Mouse (Mus musculus) adrenal gland, adult (tissue): ENCODE measurements around the gene Arsb.
"Not testable (repeated sequence)": the region's sequence is repeated elsewhere in the genome, so short reads cannot be mapped to it uniquely, and the experiment has no call there.

Source experiments
- DNase-seq, 2 experiments: peaks; one replicate each; pipeline ENCODE4 v3.0.0; 2022 to 2023; ENCODE audit warnings: low spot score in 1 of 2; ENCODE audit not compliant: inconsistent age in 2 of 2

The Arsb gene

DNA sequence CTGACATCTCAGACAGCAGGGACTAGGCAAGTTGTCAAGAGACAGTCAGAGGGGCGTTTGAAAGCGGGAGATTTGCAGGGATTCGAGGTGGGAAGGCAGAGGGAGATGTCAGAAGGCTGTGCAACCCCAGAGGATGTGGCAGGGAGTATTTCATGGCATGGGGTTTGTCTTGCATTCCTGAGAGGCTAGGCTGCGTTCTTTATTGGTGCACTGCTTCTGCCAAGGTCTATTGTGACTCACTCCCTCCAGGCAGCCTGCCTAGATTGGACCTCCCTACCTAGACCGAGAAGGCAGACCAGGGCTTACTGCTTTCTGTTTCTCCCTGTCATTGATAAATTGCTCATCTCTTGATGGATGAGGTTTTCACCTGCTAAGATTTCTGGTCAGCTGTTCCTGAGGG lies 204.2 kb downstream of the Arsb start:
- DNase-seq, result peak; percentile 74 to 80

DNA sequence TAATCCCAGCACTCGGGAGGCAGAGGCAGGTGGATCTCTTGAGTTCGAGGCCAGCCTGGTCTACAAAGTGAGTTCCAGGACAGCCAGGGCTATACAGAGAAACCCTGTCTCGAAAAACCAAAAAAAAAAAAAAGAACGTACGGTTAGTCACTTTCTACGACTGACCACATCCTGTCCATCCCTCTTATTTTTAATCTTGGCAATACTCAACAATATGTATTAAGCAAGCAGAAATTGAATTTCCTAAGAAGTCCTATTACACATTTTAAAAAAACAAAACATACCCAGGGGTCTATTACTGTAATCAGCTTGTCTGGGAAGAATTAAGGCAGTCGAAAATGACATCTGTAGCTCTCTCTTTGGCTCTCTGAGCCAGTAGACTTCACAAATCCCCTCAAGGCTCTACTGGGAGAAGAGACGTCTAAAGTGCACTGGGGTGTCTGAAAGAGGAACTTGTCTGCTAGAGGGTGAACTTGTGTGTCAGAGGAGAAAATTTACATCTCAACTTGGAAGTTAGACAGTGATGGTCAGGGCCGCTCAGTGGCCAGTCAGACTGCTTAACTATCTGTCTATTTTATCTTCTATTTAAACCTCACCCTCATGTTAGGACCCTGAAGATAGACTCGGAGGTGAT lies 205.6 kb downstream of the Arsb start:
- DNase-seq, result no peak

GRCm38 (mm10) chr13:93978703-93979495 lies 207.5 kb downstream of the Arsb start:
- DNase-seq, result peak in 1 of 2 experiments; percentile 73

DNA sequence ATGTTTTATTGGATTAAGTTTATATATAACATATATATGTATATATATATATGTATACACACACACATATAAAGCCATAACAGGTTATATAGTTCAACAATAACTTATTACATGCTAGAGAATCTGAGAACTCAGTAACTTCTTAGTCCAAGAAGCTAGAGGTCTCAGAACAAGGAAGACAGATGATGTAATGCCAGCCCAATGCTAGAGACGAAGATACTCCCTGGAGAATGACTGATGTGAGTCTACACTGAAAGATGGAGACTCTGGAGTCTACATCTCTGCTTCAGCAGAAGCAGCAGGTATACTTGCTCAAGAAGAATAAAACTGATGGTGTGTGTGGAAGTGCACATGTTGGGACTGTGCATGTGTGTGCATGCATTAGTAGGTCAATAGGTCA lies 208.3 kb downstream of the Arsb start:
- no peak for DNase-seq

DNA sequence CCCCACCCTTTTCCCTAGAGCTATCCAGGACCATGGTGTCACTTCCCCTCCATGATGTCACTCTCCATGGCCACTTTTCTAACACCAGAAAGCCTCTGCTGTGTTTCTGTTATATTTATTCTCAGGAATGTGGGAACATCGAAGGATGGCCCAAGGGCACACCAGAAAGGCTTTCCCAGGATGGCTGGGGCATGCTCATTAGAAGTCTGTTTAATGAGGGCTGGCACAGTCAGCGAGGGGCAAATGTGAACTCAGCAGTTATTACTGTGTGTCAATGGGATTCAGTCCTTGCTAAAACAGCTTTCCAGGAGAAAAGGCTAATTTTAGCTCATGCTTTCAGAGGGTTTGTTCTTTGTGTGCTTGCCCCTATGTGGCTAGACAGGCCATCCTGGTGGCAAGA lies 213.1 kb downstream of the Arsb start:
- DNase-seq, result no peak

- no peak for DNase-seq
Observed at GRCm38 (mm10) chr13:93985181-93985580, 213.8 kb downstream of the Arsb start.

DNA sequence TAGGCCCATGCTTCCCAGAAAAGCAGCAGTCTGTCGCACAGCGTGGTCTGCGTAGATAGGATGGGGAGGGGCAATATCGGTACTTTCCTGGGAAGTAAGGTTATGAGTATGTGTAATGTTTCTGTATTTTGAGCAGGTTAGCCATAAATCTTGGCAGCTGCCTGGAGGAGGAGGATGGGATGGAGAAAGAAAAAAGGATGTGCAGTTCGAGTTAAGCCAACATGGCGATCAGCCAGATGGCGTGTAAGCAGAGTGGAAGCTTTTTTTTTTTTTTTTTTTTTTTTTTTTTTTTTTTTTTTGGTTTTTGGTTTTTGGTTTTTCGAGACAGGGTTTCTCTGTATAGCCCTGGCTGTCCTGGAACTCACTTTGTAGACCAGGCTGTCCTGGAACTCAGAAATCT lies 214.3 kb downstream of the Arsb start:
- DNase-seq, result not testable (repeated sequence)

GRCm38 (mm10) chr13:93987611-93988010 lies 216.2 kb downstream of the Arsb start:
- DNase-seq, result no peak

GRCm38 (mm10) chr13:93989208-93989607 lies 217.8 kb downstream of the Arsb start:
- peak in 1 of 2 experiments; percentile 55 for DNase-seq

DNA sequence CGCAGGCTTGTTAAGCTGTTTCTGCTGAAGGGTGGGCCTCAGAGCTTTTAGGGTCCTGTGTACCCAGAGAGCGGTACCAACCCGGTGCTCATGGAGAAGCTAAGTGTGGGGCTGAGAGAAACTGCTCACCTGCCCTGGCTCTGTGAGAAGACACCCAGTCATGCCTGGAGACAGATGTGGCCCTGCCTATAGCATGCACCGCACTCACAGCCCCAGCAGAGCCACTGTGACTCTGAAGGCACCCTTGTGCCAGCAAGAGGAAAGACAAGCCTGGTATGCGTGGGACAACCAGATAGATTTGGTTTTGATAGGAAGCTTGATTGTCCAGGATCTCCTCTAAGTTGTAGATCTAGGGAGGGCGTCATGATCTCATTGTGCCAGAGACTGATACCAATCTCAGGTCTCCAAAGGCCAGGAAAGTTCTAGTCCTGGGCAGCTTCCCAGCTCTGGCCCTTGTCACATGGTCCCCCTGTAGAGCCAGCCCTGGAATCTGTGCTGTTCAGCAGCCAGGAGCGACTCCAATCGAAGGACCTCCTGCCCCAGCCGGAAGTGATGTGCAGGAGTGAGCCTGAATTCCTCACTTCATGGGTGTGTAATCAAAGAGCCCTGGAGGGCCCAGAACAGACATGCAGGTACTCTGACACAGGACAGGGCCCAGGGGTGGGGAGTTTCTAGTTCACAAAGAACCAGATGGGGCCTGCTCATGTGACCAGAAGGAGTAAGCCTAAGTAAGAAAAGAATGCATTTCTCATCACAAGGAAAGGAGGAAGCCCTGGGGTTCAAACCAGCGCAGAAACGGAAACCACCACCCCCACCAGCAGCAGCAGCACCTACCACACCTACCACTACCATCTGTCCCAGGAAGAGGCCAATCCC lies 218.5 kb downstream of the Arsb start:
- DNase-seq, result peak; percentile 42 to 69

GRCm38 (mm10) chr13:93990841-93991240 lies 219.4 kb downstream of the Arsb start:
- no peak for DNase-seq

DNA sequence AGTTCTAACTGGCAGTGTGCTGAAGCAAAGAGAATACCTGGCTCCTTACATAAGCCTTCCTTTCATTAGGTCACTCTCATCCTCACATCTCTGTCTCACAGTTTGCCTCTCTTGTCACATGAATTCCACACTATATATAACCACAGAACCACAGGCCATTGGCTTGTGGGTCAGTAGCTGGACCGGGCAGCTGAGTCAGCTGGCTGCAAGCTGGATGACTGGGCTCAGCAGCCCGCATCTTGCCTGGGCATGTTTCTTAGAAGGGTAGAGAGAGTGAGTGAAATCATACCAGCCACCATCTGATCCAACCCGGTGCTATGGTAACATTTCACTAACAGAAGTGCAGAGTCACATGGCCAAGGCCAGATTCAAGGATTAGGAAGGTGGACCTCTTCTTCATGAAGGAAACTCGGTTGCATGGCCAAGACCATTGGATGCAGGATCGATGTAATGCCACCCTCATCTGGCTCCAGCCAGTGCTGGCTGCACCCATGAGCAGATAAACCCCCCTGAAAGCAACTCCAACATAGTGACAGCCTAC lies 221.0 kb downstream of the Arsb start:
- DNase-seq, result peak in 1 of 2 experiments; percentile 59
